Mouse (Mus musculus): ENCODE measurements at regions not wholly inside any gene's neighbourhood (a gene's known extent, or its start where the extent isn't known, plus 50 kb on each side); places are given as distances from the start of the nearest gene placed in this dataset.
A peak's percentile ranks its signal among the peaks of the same experiment; 100 is the strongest.

DNA sequence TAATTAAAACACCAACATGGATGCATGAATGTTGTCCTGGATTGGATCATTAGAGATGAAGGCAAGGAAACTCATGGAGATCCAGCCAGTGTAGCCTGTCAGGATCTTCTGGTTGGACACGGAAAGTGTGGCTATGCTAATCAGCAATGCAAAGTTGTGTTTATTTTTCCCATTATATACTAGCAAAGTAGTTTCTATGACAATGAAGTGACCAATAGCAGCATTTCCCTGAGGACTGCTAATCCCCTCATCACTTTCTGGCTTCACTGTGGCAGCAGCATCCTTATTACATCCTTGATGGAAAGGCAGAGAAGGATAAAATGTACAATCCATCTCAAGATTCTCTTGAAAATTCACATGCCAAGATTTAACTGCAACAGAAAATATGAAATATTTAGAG lies 534.7 kb downstream of the Basp1 start:
- ATAC-seq (ENCODE audit: low read depth), result no peak
- WGBS, result 47% methylated on average over 1 of the region's 1 CpGs

DNA sequence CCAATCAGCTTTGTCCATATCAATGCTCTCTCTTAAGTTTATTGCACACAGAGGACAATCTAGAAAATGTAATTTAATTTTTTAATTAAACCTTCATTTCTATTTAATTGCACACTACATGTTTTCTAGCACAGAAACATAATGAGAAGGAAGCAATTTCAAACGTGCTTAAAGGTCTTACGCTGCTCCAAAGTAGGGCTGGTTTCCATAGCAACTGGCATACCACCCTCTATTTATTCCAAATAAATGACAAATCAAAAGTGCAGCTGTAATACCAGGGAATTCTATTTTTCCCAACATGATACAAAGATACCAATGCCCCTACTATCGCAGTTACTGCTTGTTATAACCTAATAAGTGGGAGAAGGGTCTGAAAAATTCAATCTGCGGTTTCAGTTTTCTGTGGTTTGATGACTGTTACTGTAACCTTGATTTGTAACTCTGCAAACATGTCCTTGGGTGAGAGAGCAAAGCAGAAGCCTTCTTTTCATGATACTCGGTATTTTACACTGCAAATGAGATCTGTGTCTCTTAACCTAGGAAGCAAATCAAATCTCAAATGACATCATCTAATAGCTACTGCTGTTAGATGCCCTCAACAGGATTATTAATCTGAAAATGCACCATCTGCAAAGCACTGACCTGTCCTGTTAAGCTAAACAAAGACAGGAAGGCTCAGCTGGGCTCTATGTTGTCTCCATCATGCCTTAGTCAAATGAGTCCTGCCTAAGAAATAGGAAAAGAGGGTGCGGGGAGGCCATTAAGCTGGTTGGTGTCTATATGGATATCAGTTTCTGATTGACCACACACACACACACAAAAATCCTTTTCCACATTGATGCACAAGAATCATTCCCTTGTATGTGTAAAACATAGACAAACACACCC lies 535.6 kb downstream of the Basp1 start:
- Histone ChIP-seq H3K9ac (replicated peaks; ENCODE audit: low read depth, low read length) (no peak overlapping the region), H3K27ac (ENCODE audit: low read depth, low read length) (peak overlapping the region; percentile 52), H3K4me2 (ENCODE audit: low read depth, low read length) (no peak overlapping the region), H3K4me1 (ENCODE audit: control insufficient read depth, insufficient read depth, low read length) (0 out of 2 replicates have a peak, but pooled peaks cover 3% of the 10 kb centered on the region), H3K36me3 (ENCODE audit: control insufficient read depth, insufficient read depth, low read length) (no peaks in the 10 kb centered on the region), H3K4me3 (ENCODE audit: low read depth, low read length) (no peak overlapping the region), H3K27me3 (ENCODE audit: control insufficient read depth, insufficient read depth, low read length) (no peaks in the 10 kb centered on the region), H3K9me3 (ENCODE audit: control insufficient read depth, low read length) (no peaks in the 10 kb centered on the region)
- WGBS, result 32% methylated on average over 6 of the region's 6 CpGs
- peak; percentile 78 for ATAC-seq (ENCODE audit: low read depth)

More for the DNA sequence above, 534.7 kb downstream of the Basp1 start:
- no peaks in the 10 kb centered on the region for H3K27me3 ChIP-seq (ENCODE audit: control insufficient read depth, insufficient read depth, low read length)
- no peak overlapping the region for H3K27ac ChIP-seq (ENCODE audit: low read depth, low read length)
- 0 out of 2 replicates have a peak, but pooled peaks cover 3% of the 10 kb centered on the region for H3K4me1 ChIP-seq (ENCODE audit: control insufficient read depth, insufficient read depth, low read length)
- H3K9ac ChIP-seq (replicated peaks; ENCODE audit: low read depth, low read length), result no peak overlapping the region
- no peaks in the 10 kb centered on the region for H3K36me3 ChIP-seq (ENCODE audit: control insufficient read depth, insufficient read depth, low read length)
- H3K4me2 ChIP-seq (ENCODE audit: low read depth, low read length), result no peak overlapping the region
- H3K4me3 ChIP-seq (ENCODE audit: low read depth, low read length), result no peak overlapping the region
- no peaks in the 10 kb centered on the region for H3K9me3 ChIP-seq (ENCODE audit: control insufficient read depth, low read length)

GRCm38 (mm10) chr15:24876157-24876731 lies 537.3 kb downstream of the Basp1 start:
- no peak overlapping the region for H3K4me2 ChIP-seq (ENCODE audit: low read depth, low read length)
- ATAC-seq (ENCODE audit: low read depth), result peak; percentile 80
- H3K9ac ChIP-seq (replicated peaks; ENCODE audit: low read depth, low read length), result no peak overlapping the region
- 40% methylated on average over 5 of the region's 5 CpGs for WGBS
- H3K27me3 ChIP-seq (ENCODE audit: control insufficient read depth, insufficient read depth, low read length), result no peaks in the 10 kb centered on the region
- H3K4me1 ChIP-seq (ENCODE audit: control insufficient read depth, insufficient read depth, low read length), result 0 out of 2 replicates have a peak, but pooled peaks cover 3% of the 10 kb centered on the region
- no peak overlapping the region for H3K4me3 ChIP-seq (ENCODE audit: low read depth, low read length)
- H3K36me3 ChIP-seq (ENCODE audit: control insufficient read depth, insufficient read depth, low read length), result no peaks in the 10 kb centered on the region
- no peaks in the 10 kb centered on the region for H3K9me3 ChIP-seq (ENCODE audit: control insufficient read depth, low read length)
- H3K27ac ChIP-seq (ENCODE audit: low read depth, low read length), result peak overlapping the region; percentile 62; the same call in 1 of the 2 replicates

GRCm38 (mm10) chr15:24840271-24840670 lies 573.3 kb downstream of the Basp1 start:
- no peak overlapping the region for H3K4me3 ChIP-seq (ENCODE audit: low read depth, low read length)
- H3K4me1 ChIP-seq (ENCODE audit: control insufficient read depth, insufficient read depth, low read length), result no peaks in the 10 kb centered on the region
- H3K9me3 ChIP-seq (ENCODE audit: control insufficient read depth, low read length), result no peaks in the 10 kb centered on the region
- H3K27ac ChIP-seq (ENCODE audit: low read depth, low read length), result no peak overlapping the region
- no peaks in the 10 kb centered on the region for H3K27me3 ChIP-seq (ENCODE audit: control insufficient read depth, insufficient read depth, low read length)
- no peak for ATAC-seq (ENCODE audit: low read depth)
- H3K9ac ChIP-seq (replicated peaks; ENCODE audit: low read depth, low read length), result no peak overlapping the region
- WGBS, result 39% methylated on average over 2 of the region's 2 CpGs
- no peaks in the 10 kb centered on the region for H3K36me3 ChIP-seq (ENCODE audit: control insufficient read depth, insufficient read depth, low read length)
- no peak overlapping the region for H3K4me2 ChIP-seq (ENCODE audit: low read depth, low read length)

- H3K4me3 ChIP-seq (ENCODE audit: low read depth, low read length), result no peak overlapping the region
- H3K36me3 ChIP-seq (ENCODE audit: control insufficient read depth, insufficient read depth, low read length), result no peaks in the 10 kb centered on the region
- no peak for ATAC-seq (ENCODE audit: low read depth)
- 89% methylated on average over 7 of the region's 7 CpGs for WGBS
- H3K4me2 ChIP-seq (ENCODE audit: low read depth, low read length), result no peak overlapping the region
- no peak overlapping the region for H3K9ac ChIP-seq (replicated peaks; ENCODE audit: low read depth, low read length)
- no peaks in the 10 kb centered on the region for H3K9me3 ChIP-seq (ENCODE audit: control insufficient read depth, low read length)
- no peaks in the 10 kb centered on the region for H3K4me1 ChIP-seq (ENCODE audit: control insufficient read depth, insufficient read depth, low read length)
- no peak overlapping the region for H3K27ac ChIP-seq (ENCODE audit: low read depth, low read length)
- H3K27me3 ChIP-seq (ENCODE audit: control insufficient read depth, insufficient read depth, low read length), result no peaks in the 10 kb centered on the region
These were observed 575.2 kb downstream of the Basp1 start for GRCm38 (mm10) chr15:24838390-24838789.

GRCm38 (mm10) chr15:24827881-24828280 lies 585.7 kb downstream of the Basp1 start:
- H3K27ac ChIP-seq (ENCODE audit: low read depth, low read length), result no peak overlapping the region
- no peaks in the 10 kb centered on the region for H3K4me1 ChIP-seq (ENCODE audit: control insufficient read depth, insufficient read depth, low read length)
- ATAC-seq (ENCODE audit: low read depth), result peak; percentile 81
- no peak overlapping the region for H3K4me3 ChIP-seq (ENCODE audit: low read depth, low read length)
- 42% methylated on average over 1 of the region's 1 CpGs for WGBS
- H3K4me2 ChIP-seq (ENCODE audit: low read depth, low read length), result no peak overlapping the region
- H3K9me3 ChIP-seq (ENCODE audit: control insufficient read depth, low read length), result no peaks in the 10 kb centered on the region
- no peaks in the 10 kb centered on the region for H3K27me3 ChIP-seq (ENCODE audit: control insufficient read depth, insufficient read depth, low read length)
- no peaks in the 10 kb centered on the region for H3K36me3 ChIP-seq (ENCODE audit: control insufficient read depth, insufficient read depth, low read length)
- no peak overlapping the region for H3K9ac ChIP-seq (replicated peaks; ENCODE audit: low read depth, low read length)

- Histone ChIP-seq H3K4me3 (ENCODE audit: low read depth, low read length) (no peak overlapping the region), H3K4me2 (ENCODE audit: low read depth, low read length) (no peak overlapping the region), H3K36me3 (ENCODE audit: control insufficient read depth, insufficient read depth, low read length) (no peaks in the 10 kb centered on the region), H3K9me3 (ENCODE audit: control insufficient read depth, low read length) (no peaks in the 10 kb centered on the region), H3K9ac (replicated peaks; ENCODE audit: low read depth, low read length) (no peak overlapping the region), H3K4me1 (ENCODE audit: control insufficient read depth, insufficient read depth, low read length) (no peaks in the 10 kb centered on the region), H3K27ac (ENCODE audit: low read depth, low read length) (no peak overlapping the region), H3K27me3 (ENCODE audit: control insufficient read depth, insufficient read depth, low read length) (no peaks in the 10 kb centered on the region)
- ATAC-seq (ENCODE audit: low read depth), result peak; percentile 68
These were observed 586.3 kb downstream of the Basp1 start for GRCm38 (mm10) chr15:24827259-24827658.

GRCm38 (mm10) chr15:24796836-24797235 lies 616.7 kb downstream of the Basp1 start:
- no peaks in the 10 kb centered on the region for H3K9me3 ChIP-seq (ENCODE audit: control insufficient read depth, low read length)
- no peak overlapping the region for H3K27ac ChIP-seq (ENCODE audit: low read depth, low read length)
- no peak overlapping the region for H3K4me3 ChIP-seq (ENCODE audit: low read depth, low read length)
- no peak overlapping the region for H3K9ac ChIP-seq (replicated peaks; ENCODE audit: low read depth, low read length)
- ATAC-seq (ENCODE audit: low read depth), result no peak
- 83% methylated on average over 1 of the region's 1 CpGs for WGBS
- no peak overlapping the region for H3K4me2 ChIP-seq (ENCODE audit: low read depth, low read length)
- no peaks in the 10 kb centered on the region for H3K36me3 ChIP-seq (ENCODE audit: control insufficient read depth, insufficient read depth, low read length)
- H3K4me1 ChIP-seq (ENCODE audit: control insufficient read depth, insufficient read depth, low read length), result no peaks in the 10 kb centered on the region
- H3K27me3 ChIP-seq (ENCODE audit: control insufficient read depth, insufficient read depth, low read length), result no peaks in the 10 kb centered on the region

- H3K4me1 ChIP-seq (ENCODE audit: control insufficient read depth, insufficient read depth, low read length), result no peaks in the 10 kb centered on the region
- no peaks in the 10 kb centered on the region for H3K36me3 ChIP-seq (ENCODE audit: control insufficient read depth, insufficient read depth, low read length)
- H3K27me3 ChIP-seq (ENCODE audit: control insufficient read depth, insufficient read depth, low read length), result no peaks in the 10 kb centered on the region
- H3K9me3 ChIP-seq (ENCODE audit: control insufficient read depth, low read length), result no peaks in the 10 kb centered on the region
- no peak overlapping the region for H3K9ac ChIP-seq (replicated peaks; ENCODE audit: low read depth, low read length)
- ATAC-seq (ENCODE audit: low read depth), result no peak
- no peak overlapping the region for H3K4me2 ChIP-seq (ENCODE audit: low read depth, low read length)
- H3K27ac ChIP-seq (ENCODE audit: low read depth, low read length), result no peak overlapping the region
- 80% methylated on average over 4 of the region's 4 CpGs for WGBS
- H3K4me3 ChIP-seq (ENCODE audit: low read depth, low read length), result no peak overlapping the region
These were observed 620.2 kb downstream of the Basp1 start for GRCm38 (mm10) chr15:24793381-24793780.
